Comparison of ENCODE assay signal across 35 mouse cellular contexts in genomic region chr2:105100541-105100940, GRCm38 (mm10). TPM values are rescaled to one million over a fixed set of nuclear protein-coding genes. Genes with fewer than 3 reads are reported as not detected.
DNase-seq lines count a peak whose midpoint lies in the region; ATAC-seq and TF ChIP-seq lines count a peak whose summit lies in the region.
"Had no signal": no experiment of that assay in that cellular context is flagged by ENCODE, and none has a peak within 500 bp of the region (broad histone marks: within the 10 kb centered on the region; RNA-seq: fewer than 3 reads in every experiment).

No protein-coding gene starts in this region.

- H3K27ac ChIP-seq in kidney, embryonic 15.5 days: peak overlapping the region; percentile 48
- peak overlapping the region; percentile 54 for H3K27ac ChIP-seq in ES-Bruce4 (ENCODE audit: insufficient read depth, low read length)
- H3K27ac ChIP-seq: embryonic facial prominence, embryonic 10.5 days; embryonic facial prominence, embryonic 13.5 days; forebrain, embryonic 12.5 days; forebrain, embryonic 15.5 days; heart, adult 2 months; heart, embryonic 10.5 days; heart, embryonic 13.5 days; hindbrain, embryonic 12.5 days; hindbrain, embryonic 15.5 days had no signal

- TF ChIP-seq CTCF in ES-Bruce4 (IDR thresholded peaks at IDR 0.05; ENCODE audit: low read depth, low read length): no peak

- DNase-seq in kidney, postnatal 4 days: no peak
- peak; percentile 19 for DNase-seq in ovary, adult 18-20 months (ENCODE audit: low spot score)
- DNase-seq in ovary, postnatal 14 days (ENCODE audit: low spot score): no peak
- peak; percentile 42 for DNase-seq in ZHBTc4 (ENCODE audit: low read depth, low spot score)
- DNase-seq in frontal cortex, postnatal 14 days (ENCODE audit: low spot score in 2 of 2): no peak
- DNase-seq: adrenal gland, adult 8-10 months; adrenal gland, postnatal 25 days; B cell, adult 2 months; cerebellum, adult 11-12 months; cerebellum, adult 8-10 months; cerebellum, postnatal 10 days; cerebellum, postnatal 36 days; embryo, embryonic 11 days; gastrocnemius, postnatal 10 days; heart, adult 2 months; heart, postnatal 14 days had no signal

- no peak for TF ChIP-seq POLR2A in ES-Bruce4 (IDR thresholded peaks at IDR 0.05; ENCODE audit: insufficient read depth, low read length)

- H3K9ac ChIP-seq in kidney, embryonic 15.5 days: 0 out of 2 replicates have a peak overlapping the region, but pooled peaks have one; percentile 10
- no peak overlapping the region for H3K9ac ChIP-seq in ES-Bruce4 (ENCODE audit: low read depth, poor library complexity, severe bottlenecking)
- H3K9ac ChIP-seq: embryonic facial prominence, embryonic 13.5 days; forebrain, embryonic 12.5 days; forebrain, embryonic 15.5 days; heart, embryonic 13.5 days; hindbrain, embryonic 12.5 days; hindbrain, embryonic 15.5 days had no signal

- ATAC-seq in kidney, embryonic 15.5 days (replicated peaks; ENCODE audit: low FRiP score): no peak
- ATAC-seq: activated CD4-positive, CD25-positive, alpha-beta regulatory T cell, adult 4 months; forebrain, embryonic 15.5 days; Patski had no signal

- H3K27me3 ChIP-seq in kidney, embryonic 15.5 days: no peaks in the 10 kb centered on the region
- no peaks in the 10 kb centered on the region for H3K27me3 ChIP-seq in ES-Bruce4 (ENCODE audit: control insufficient read depth, insufficient read depth, low read length, poor library complexity, severe bottlenecking)
- H3K27me3 ChIP-seq: CH12.LX; embryonic facial prominence, embryonic 13.5 days; forebrain, embryonic 12.5 days; forebrain, embryonic 15.5 days; heart, embryonic 13.5 days; hindbrain, embryonic 12.5 days; hindbrain, embryonic 15.5 days; Patski had no signal

- TF ChIP-seq EP300 in ES-Bruce4 (IDR thresholded peaks at IDR 0.05; ENCODE audit: insufficient read depth, low read depth, low read length): no peak

- H3K4me1 ChIP-seq in kidney, embryonic 15.5 days: peaks cover 21% of the 10 kb centered on the region
- H3K4me1 ChIP-seq in ES-Bruce4 (ENCODE audit: control insufficient read depth, insufficient read depth, low read length): no peaks in the 10 kb centered on the region
- H3K4me1 ChIP-seq: embryonic facial prominence, embryonic 13.5 days; forebrain, embryonic 15.5 days; hindbrain, embryonic 12.5 days; hindbrain, embryonic 15.5 days had no signal

- H3K9me3 ChIP-seq in kidney, embryonic 15.5 days (replicated peaks): no peaks in the 10 kb centered on the region
- no peaks in the 10 kb centered on the region; the same call in 1 of the 2 replicates for H3K9me3 ChIP-seq in ES-Bruce4 (replicated peaks; ENCODE audit: control insufficient read depth, insufficient read depth, low read length, poor library complexity, severe bottlenecking)
- H3K9me3 ChIP-seq: embryonic facial prominence, embryonic 10.5 days; embryonic facial prominence, embryonic 13.5 days; forebrain, embryonic 12.5 days; forebrain, embryonic 15.5 days; G1E; heart, embryonic 10.5 days; heart, embryonic 13.5 days; hindbrain, embryonic 12.5 days; hindbrain, embryonic 15.5 days had no signal

- H3K4me3 ChIP-seq in kidney, embryonic 15.5 days (replicated peaks): no peak overlapping the region
- H3K4me3 ChIP-seq in ES-Bruce4 (ENCODE audit: low read depth, low read length): no peak overlapping the region
- H3K4me3 ChIP-seq: embryonic facial prominence, embryonic 10.5 days; embryonic facial prominence, embryonic 13.5 days; erythroblast, embryonic 14.5 days; forebrain, embryonic 12.5 days; forebrain, embryonic 15.5 days; heart, adult 2 months; heart, embryonic 10.5 days; heart, embryonic 13.5 days; hindbrain, embryonic 12.5 days; hindbrain, embryonic 15.5 days had no signal

- H3K4me2 ChIP-seq in kidney, embryonic 15.5 days: no peak overlapping the region
- H3K4me2 ChIP-seq: embryonic facial prominence, embryonic 13.5 days; forebrain, embryonic 12.5 days; forebrain, embryonic 15.5 days; heart, embryonic 13.5 days; hindbrain, embryonic 12.5 days; hindbrain, embryonic 15.5 days had no signal

- H3K36me3 ChIP-seq in kidney, embryonic 15.5 days: peaks cover 16% of the 10 kb centered on the region
- H3K36me3 ChIP-seq in ES-Bruce4 (ENCODE audit: control insufficient read depth, insufficient read depth, low read length, poor library complexity, severe bottlenecking): no peaks in the 10 kb centered on the region
- H3K36me3 ChIP-seq: embryonic facial prominence, embryonic 10.5 days; embryonic facial prominence, embryonic 13.5 days; forebrain, embryonic 12.5 days; forebrain, embryonic 15.5 days; G1E; heart, embryonic 10.5 days; heart, embryonic 13.5 days; hindbrain, embryonic 12.5 days; hindbrain, embryonic 15.5 days had no signal

- 32% methylated on average over 7 of the region's 7 CpGs for WGBS in kidney, embryonic 15.5 days

RNA-seq across cellular contexts. Expression of gene Gm11060, which starts 8.7 kb away (rescaled TPM):
- polyA plus RNA-seq in kidney, embryonic 15.5 days (2015; fragmentation: Nextera tagmentation; extraction: Ambion mirVana): not detected in 2 replicates
- not detected in 2 replicates for polyA plus RNA-seq in ES-Bruce4 (2011; ENCODE audit: insufficient read depth, insufficient read length, low read depth, missing spikeins)
- polyA plus RNA-seq: activated CD4-positive, CD25-positive, alpha-beta regulatory T cell, adult 4 months; brain, embryonic 14.5 days; cortical plate, adult 2 months; embryonic facial prominence, embryonic 10.5 days; embryonic facial prominence, embryonic 13.5 days; erythroblast, embryonic 14.5 days; forebrain, embryonic 12.5 days; forebrain, embryonic 15.5 days; G1E; heart, adult 2 months; heart, embryonic 10.5 days; heart, embryonic 13.5 days; heart, embryonic 16.5 days; hindbrain, embryonic 12.5 days; hindbrain, embryonic 15.5 days; intestine, embryonic 14.5 days; Patski had no signal

RNA-seq across cellular contexts. Expression of gene Wt1, which starts 25.8 kb away (rescaled TPM):
- 126 and 130 TPM in 2 replicates for polyA plus RNA-seq in kidney, embryonic 15.5 days (2015; fragmentation: Nextera tagmentation; extraction: Ambion mirVana)
- 4.1 and 4.6 TPM in 2 replicates for polyA plus RNA-seq in ES-Bruce4 (2011; ENCODE audit: insufficient read depth, insufficient read length, low read depth, missing spikeins)
- polyA plus RNA-seq: activated CD4-positive, CD25-positive, alpha-beta regulatory T cell, adult 4 months; erythroblast, embryonic 14.5 days; forebrain, embryonic 12.5 days; forebrain, embryonic 15.5 days; G1E had no signal

Comparison
In these comparisons a context has a peak if more than half of its experiments do, and no peak if none do; other contexts are left out.
1. DNase-seq: peak in ovary, adult 18-20 months (single experiment) and ZHBTc4 (single experiment); none in kidney, postnatal 4 days (0 of 2), ovary, postnatal 14 days (single experiment) and frontal cortex, postnatal 14 days (0 of 2).
2. RNA of gene Wt1, which starts 25.8 kb away (polyA plus RNA-seq): 126 to 130 TPM in kidney, embryonic 15.5 days; 4.1 to 4.6 TPM in ES-Bruce4; every median in the first group is over 10 times any median in the second.